Mouse (Mus musculus) naive thymus-derived CD4-positive, alpha-beta T cell, adult 5 months (primary cell): Measurements from ENCODE around the gene Gm11937. TPM values are rescaled to one million over a fixed set of nuclear protein-coding genes. Genes with fewer than 3 reads are reported as not detected.

ENCODE experiments used
- polyA plus RNA-seq: library from polyadenylated mRNA; unstranded; fragments of 100-300 nt; shearing (Covaris generic); gene quantifications from one replicate; pipeline ENCODE4 v1.2.1, GENCODE M21; 2017

Gm11937 gene
- polyA plus RNA-seq = not detected

GRCm38 (mm10) chr11:99610089-99610488 is at the start of gene Gm11937:
TSS of gene Gm11937 (minus strand) at chr11:99610189.

GRCm38 (mm10) chr11:99658467-99659010 is 48.5 kb upstream of the Gm11937 start, which contains the start of gene Gm11563:
TSS of gene Gm11563 (minus strand) at chr11:99658960.

GRCm38 (mm10) chr11:99650136-99650535 is 40.1 kb upstream of the Gm11937 start, which contains the start of gene Gm11555:
TSS of gene Gm11555 (minus strand) at chr11:99650236.

DNA sequence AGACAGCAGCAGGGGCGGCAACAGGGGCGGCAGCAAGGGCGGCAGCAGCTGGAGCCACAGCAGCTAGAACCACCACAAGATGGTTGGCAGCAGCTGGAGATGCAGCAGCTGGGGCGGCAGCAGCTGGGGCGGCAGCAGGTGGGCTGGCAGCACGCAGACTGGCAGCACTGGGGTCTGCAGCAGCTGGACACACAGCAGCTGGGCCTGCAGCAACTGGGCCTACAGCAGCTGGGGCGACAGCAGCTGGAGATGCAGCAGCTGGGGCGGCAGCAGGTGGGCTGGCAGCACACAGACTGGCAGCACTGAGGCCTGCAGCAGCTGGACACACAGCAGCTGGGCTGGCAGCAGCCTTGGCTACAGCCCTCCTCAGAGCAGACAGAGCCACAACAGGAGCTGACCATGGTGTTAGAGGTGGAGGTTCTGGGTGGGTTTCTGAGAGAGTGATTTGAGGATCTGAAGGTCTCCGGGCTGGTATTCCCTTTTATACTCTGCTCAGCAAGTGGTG is 33.7 kb upstream of the Gm11937 start, which contains the start of gene Krtap4-7:
Krtap4-7 (minus strand) TSS at position 455 of the 505 bp plus-strand sequence.

DNA sequence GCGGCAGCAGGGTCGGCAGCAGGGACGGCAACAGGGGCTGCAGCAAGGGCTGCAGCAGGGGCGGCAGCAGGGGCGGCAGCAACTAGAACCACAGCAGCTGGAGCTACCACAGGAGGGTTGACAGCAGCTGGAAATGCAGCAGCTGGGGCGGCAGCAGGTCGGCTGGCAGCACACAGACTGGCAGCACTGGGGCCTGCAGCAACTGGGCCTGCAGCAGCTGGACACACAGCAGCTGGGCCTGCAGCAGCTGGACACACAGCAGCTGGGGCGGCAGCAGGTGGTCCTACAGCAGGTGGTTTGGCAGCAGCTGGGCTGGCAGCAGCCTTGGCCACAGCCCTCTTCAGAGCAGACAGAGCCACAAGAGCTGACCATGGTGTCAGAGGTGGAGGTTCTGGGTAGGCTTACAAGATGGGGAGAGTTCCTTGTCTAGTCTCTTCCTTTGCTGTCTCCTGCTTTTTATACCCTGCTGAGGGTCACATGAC is 24.7 kb upstream of the Gm11937 start, which contains the start of gene Krtap4-2:
Krtap4-2 (minus strand) TSS at position 432 of the 482 bp plus-strand sequence.

GRCm38 (mm10) chr11:99628138-99628537 is 18.1 kb upstream of the Gm11937 start, which contains the start of gene Krtap4-1:
TSS of gene Krtap4-1 (minus strand) at chr11:99628238.

DNA sequence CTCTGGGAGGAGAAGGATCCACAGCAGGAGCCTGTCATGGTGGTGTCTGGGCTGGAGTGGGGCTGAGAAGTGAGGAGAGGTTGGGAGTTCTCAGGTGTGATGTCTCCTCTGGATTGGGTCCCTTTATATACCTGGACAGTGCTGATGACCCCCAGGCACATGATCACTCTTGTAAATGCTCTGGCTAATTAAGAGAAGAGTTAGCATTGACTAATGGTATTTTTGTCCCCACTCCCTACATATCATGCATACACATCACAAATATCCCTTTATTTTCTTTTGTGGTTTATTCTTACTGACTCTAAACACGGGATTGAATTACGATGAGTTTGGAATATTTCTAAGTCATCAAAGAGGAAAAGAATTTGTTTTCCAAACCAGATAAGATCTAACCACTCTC is 10.3 kb upstream of the Gm11937 start, which contains the start of gene Gm11562:
Gm11562 (minus strand) TSS at position 101 of the 400 bp plus-strand sequence.

GRCm38 (mm10) chr11:99614796-99615363 is 4.9 kb upstream of the Gm11937 start, which contains the start of gene Krtap2-4:
TSS of gene Krtap2-4 (minus strand) at chr11:99614846.

GRCm38 (mm10) chr11:99603208-99603607 is 6.8 kb downstream of the Gm11937 start, which contains the start of gene Gm11938:
TSS of gene Gm11938 (minus strand) at chr11:99603308.

DNA sequence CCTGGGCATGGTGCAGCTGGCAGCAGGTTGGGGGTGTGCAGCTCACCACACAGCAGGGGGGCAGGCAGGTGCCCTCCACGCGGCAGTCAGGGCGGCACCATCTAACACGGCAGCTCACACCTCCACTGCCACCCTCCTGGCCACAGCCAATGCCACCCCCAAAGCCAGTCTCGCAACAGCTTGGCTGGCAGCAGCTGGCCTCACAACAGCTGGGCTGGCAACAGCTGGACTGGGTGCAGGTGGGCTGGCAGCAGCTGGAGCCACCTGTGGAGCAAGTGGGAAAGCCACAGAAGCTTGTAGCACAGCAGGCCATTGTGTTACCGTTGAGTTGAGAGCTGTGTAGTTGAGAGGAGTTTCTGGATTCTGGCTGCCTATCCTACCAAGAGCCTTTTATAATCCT is 12.2 kb downstream of the Gm11937 start, which contains the start of gene Krtap9-3:
Krtap9-3 (minus strand) TSS at position 364 of the 400 bp plus-strand sequence.

GRCm38 (mm10) chr11:99590981-99591380 is 19.0 kb downstream of the Gm11937 start, which contains the start of gene Krtap1-3:
TSS of gene Krtap1-3 (minus strand) at chr11:99591339.

DNA sequence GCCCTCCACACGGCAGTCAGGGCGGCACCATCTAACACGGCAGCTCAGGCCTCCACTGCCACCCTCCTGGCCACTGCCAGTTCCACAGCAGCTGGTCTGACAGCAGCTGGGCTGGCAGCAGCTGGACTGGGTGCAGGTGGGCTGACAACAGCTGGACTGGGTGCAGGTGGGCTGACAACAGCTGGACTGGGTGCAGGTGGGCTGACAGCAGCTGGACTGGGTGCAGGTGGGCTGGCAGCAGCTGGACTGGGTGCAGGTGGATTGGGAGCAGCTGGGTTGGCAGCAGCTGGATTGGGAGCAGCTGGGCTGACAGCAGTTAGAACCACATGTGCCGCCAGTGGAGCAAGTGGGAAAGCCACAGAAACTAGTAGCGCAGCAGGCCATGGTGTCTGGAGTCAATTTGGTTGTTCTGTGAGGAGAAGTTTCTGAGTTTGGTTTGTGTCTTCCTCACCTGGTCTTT is 26.7 kb downstream of the Gm11937 start, which contains the start of gene Krtap1-4:
Krtap1-4 (minus strand) TSS at position 410 of the 460 bp plus-strand sequence.

GRCm38 (mm10) chr11:99580636-99581035 is 29.4 kb downstream of the Gm11937 start, which contains the start of gene Krtap1-5:
TSS of gene Krtap1-5 (minus strand) at chr11:99581016.

GRCm38 (mm10) chr11:99566530-99566929 is 43.5 kb downstream of the Gm11937 start, which contains the start of gene Krtap3-1:
TSS of gene Krtap3-1 (minus strand) at chr11:99566630.

Other genes with a start within 250 kb of the Gm11937 start
- not detected for gene Krt28, start 235.3 kb downstream of the Gm11937 start, polyA plus RNA-seq
- 8.2 TPM for gene Krt10, start 220.8 kb downstream of the Gm11937 start, polyA plus RNA-seq
- gene Krt12, start 187.9 kb downstream of the Gm11937 start, polyA plus RNA-seq = not detected
- not detected for gene Krt20, start 172.0 kb downstream of the Gm11937 start, polyA plus RNA-seq
- not detected for gene Krt23, start 117.1 kb downstream of the Gm11937 start, polyA plus RNA-seq
- gene Krt39, start 88.9 kb downstream of the Gm11937 start, polyA plus RNA-seq = not detected
- not detected for gene Krt40, start 67.0 kb downstream of the Gm11937 start, polyA plus RNA-seq
- not detected for gene Krtap3-3, start 59.3 kb downstream of the Gm11937 start, polyA plus RNA-seq
- not detected for gene Krtap3-2, start 53.3 kb downstream of the Gm11937 start, polyA plus RNA-seq
- gene Gm11939, start 50.7 kb downstream of the Gm11937 start, polyA plus RNA-seq = not detected
- gene Krtap3-1, start 43.6 kb downstream of the Gm11937 start, polyA plus RNA-seq = not detected
- not detected for gene Krtap1-5, start 29.2 kb downstream of the Gm11937 start, polyA plus RNA-seq
- gene Krtap1-4, start 26.5 kb downstream of the Gm11937 start, polyA plus RNA-seq = not detected
- not detected for gene Krtap1-3, start 18.9 kb downstream of the Gm11937 start, polyA plus RNA-seq
- gene Krtap9-3, start 12.1 kb downstream of the Gm11937 start, polyA plus RNA-seq = not detected
- gene Gm11938, start 6.9 kb downstream of the Gm11937 start, polyA plus RNA-seq = not detected
- gene Krtap2-4, start 4.7 kb upstream of the Gm11937 start, polyA plus RNA-seq = not detected
- not detected for gene Gm11562, start 10.2 kb upstream of the Gm11937 start, polyA plus RNA-seq
- not detected for gene Krtap4-1, start 18.0 kb upstream of the Gm11937 start, polyA plus RNA-seq
- gene Krtap4-2, start 24.9 kb upstream of the Gm11937 start, polyA plus RNA-seq = not detected
- gene Krtap4-7, start 33.9 kb upstream of the Gm11937 start, polyA plus RNA-seq = not detected
- not detected for gene Gm11555, start 40.0 kb upstream of the Gm11937 start, polyA plus RNA-seq
- gene Gm11563, start 48.8 kb upstream of the Gm11937 start, polyA plus RNA-seq = not detected
- gene Krtap4-6, start 55.8 kb upstream of the Gm11937 start, polyA plus RNA-seq = not detected
- not detected for gene Gm14190, start 80.6 kb upstream of the Gm11937 start, polyA plus RNA-seq
- gene Gm14180, start 124.1 kb upstream of the Gm11937 start, polyA plus RNA-seq = not detected
- not detected for gene Gm11595, start 162.7 kb upstream of the Gm11937 start, polyA plus RNA-seq
- not detected for gene Krtap4-8, start 170.5 kb upstream of the Gm11937 start, polyA plus RNA-seq
- gene Krtap4-9, start 175.0 kb upstream of the Gm11937 start, polyA plus RNA-seq = not detected
- gene Gm11596, start 183.3 kb upstream of the Gm11937 start, polyA plus RNA-seq = not detected
- not detected for gene Gm11569, start 188.7 kb upstream of the Gm11937 start, polyA plus RNA-seq
- gene Gm11554, start 194.3 kb upstream of the Gm11937 start, polyA plus RNA-seq = not detected
- not detected for gene Krtap4-13, start 199.7 kb upstream of the Gm11937 start, polyA plus RNA-seq
- gene Gm11564, start 205.5 kb upstream of the Gm11937 start, polyA plus RNA-seq = not detected
- gene 2300003K06Rik, start 227.9 kb upstream of the Gm11937 start, polyA plus RNA-seq = not detected
- not detected for gene Krtap4-16, start 241.4 kb upstream of the Gm11937 start, polyA plus RNA-seq
- not detected for gene Gm11568, start 247.7 kb upstream of the Gm11937 start, polyA plus RNA-seq